Mouse (Mus musculus): Measurements from ENCODE around the gene Prr3.
A peak's percentile ranks its signal among the peaks of the same experiment; 100 is the strongest.

GRCm38 (mm10) chr17:35993675-35994074, 13.6 kb upstream of the Prr3 start:
- TF ChIP-seq EP300 (IDR thresholded peaks at IDR 0.05; ENCODE audit: low read depth) (no peak), CTCF (IDR thresholded peaks at IDR 0.05; ENCODE audit: low read depth) (peak; percentile 99)

Measured in heart, postnatal 0 days (tissue).